Mouse (Mus musculus): ENCODE data around the gene Nme2.

DNA sequence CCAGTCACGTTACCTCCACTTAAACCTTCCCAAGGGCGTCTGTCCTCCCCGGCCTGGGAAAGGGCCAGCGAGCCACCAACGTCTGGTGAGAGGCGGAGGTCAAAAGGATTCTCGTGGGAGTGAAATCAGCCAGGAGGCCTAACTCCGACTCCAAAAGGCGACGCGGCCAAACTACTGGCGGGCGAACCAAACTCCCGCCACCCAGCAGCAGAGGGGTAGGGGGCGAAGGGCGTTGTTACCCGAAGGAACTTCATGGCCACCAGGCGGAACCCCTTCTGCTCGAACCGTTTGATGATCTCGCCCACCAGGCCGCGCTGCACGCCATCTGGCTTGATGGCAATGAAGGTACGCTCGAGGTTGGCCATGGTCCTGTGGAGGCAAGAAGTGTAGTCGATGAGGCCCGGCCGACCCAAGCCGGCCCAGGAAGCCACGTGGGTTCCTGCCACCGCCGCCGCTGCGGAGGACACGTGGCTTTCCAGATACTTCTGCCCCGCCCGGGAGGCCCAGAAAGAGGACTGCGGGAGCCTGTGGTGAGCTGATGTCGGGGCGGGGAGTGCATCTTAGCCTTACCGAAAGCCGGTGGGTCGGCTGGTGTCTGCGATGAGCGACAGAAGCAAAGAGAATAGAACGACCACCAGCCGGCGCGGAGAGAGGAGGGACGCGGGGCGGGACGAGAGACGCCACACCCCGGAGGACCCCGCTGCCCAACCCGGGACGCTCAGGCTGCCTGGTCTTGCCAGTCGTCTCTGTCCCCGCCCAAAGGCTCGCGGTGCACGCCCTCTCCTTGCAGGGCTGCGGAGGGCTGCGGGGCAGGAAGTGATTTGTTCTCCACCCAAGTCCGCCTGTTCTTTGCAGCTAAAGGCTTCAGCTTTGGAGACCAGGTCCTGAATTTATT is 556 bp downstream of the Nme2 start:
- no peak for TF ChIP-seq CTCF (IDR thresholded peaks at IDR 0.05; ENCODE audit: borderline replicate concordance, extremely low read depth, insufficient read depth, insufficient read length)
- TF ChIP-seq POLR2A (IDR thresholded peaks at IDR 0.05; ENCODE audit: borderline replicate concordance, extremely low read depth, insufficient read depth, insufficient read length, poor library complexity, severe bottlenecking), result peak; percentile 5; the same call in 1 of the 2 replicates

Measured in brain, embryonic 14.5 days (tissue).